Mouse (Mus musculus): ENCODE data around the gene Tmem183a. TPM values are rescaled to one million over a fixed set of nuclear protein-coding genes. Genes with fewer than 3 reads are reported as not detected.

Tmem183a gene
- 10 to 100 TPM; 73.5 to 76.7 TPM for total RNA-seq (2021)
- long read RNA-seq, experiment 1, transcript Tmem183a-201 (8 exons, 3,149 nt): major isoform, 38 of 63 reads
- long read RNA-seq, experiment 1, partial matches to known transcripts: 2 of 63 reads
- long read RNA-seq, experiment 1, other reads (novel, unspliced or antisense): 21 of 63 reads
- long read RNA-seq, experiment 2, transcript Tmem183a-201 (8 exons, 3,149 nt): major isoform, 71 of 104 reads
- long read RNA-seq, experiment 2, transcript Tmem183a-205 (9 exons, 1,689 nt): minor isoform, 5 of 104 reads
- long read RNA-seq, experiment 2, partial matches to known transcripts: 4 of 104 reads
- long read RNA-seq, experiment 2, other reads (novel, unspliced or antisense): 21 of 104 reads

GRCm38 (mm10) chr1:134361857-134362212 is at the start of gene Tmem183a:
Tmem183a (minus strand) TSS chr1:134361979.
- peak; percentile 94 to 99 for DNase-seq (ENCODE audit: low spot score in 2 of 2)
- no peak for TF ChIP-seq CTCF (conservative IDR thresholded peaks at IDR 0.05)
- Histone ChIP-seq H3K4me3 (peak within 1 kb of the TSS; percentile 66), H3K27ac (peak within 1 kb of the TSS; percentile 93)

GRCm38 (mm10) chr1:134408080-134408479 is 46.3 kb upstream of the Tmem183a start:
- TF ChIP-seq CTCF (conservative IDR thresholded peaks at IDR 0.05): no peak
- no peak overlapping the region for H3K27ac ChIP-seq
- no peak for DNase-seq (ENCODE audit: low spot score in 2 of 2)
- H3K4me3 ChIP-seq: no peak overlapping the region

- no peak for DNase-seq (ENCODE audit: low spot score in 2 of 2)
Observed at GRCm38 (mm10) chr1:134406414-134406771, 44.6 kb upstream of the Tmem183a start.

GRCm38 (mm10) chr1:134405509-134406413 is 44.0 kb upstream of the Tmem183a start, which contains the start of gene Cyb5r1:
Cyb5r1 (plus strand) TSS chr1:134405559.
- Histone ChIP-seq H3K27ac (peak within 1 kb of the TSS; percentile 65; the same call in 1 of the 2 replicates), H3K4me3 (peak within 1 kb of the TSS; percentile 89)
- TF ChIP-seq CTCF (conservative IDR thresholded peaks at IDR 0.05): no peak
- DNase-seq (ENCODE audit: low spot score in 2 of 2): peak; percentile 37 to 57

More at GRCm38 (mm10) chr1:134406414-134406771, 44.6 kb upstream of the Tmem183a start:
- no peak for TF ChIP-seq CTCF (conservative IDR thresholded peaks at IDR 0.05)
- Histone ChIP-seq H3K27ac (peak overlapping the region; percentile 65; the same call in 1 of the 2 replicates), H3K4me3 (peak overlapping the region; percentile 89)

GRCm38 (mm10) chr1:134399735-134400134 is 38.0 kb upstream of the Tmem183a start:
- H3K4me3 ChIP-seq: no peak overlapping the region
- no peak for DNase-seq (ENCODE audit: low spot score in 2 of 2)
- H3K27ac ChIP-seq: no peak overlapping the region
- peak; percentile 54 for TF ChIP-seq CTCF (conservative IDR thresholded peaks at IDR 0.05)

GRCm38 (mm10) chr1:134398210-134398609 is 36.4 kb upstream of the Tmem183a start:
- DNase-seq (ENCODE audit: low spot score in 2 of 2): no peak
- H3K27ac ChIP-seq: no peak overlapping the region
- no peak overlapping the region for H3K4me3 ChIP-seq
- no peak for TF ChIP-seq CTCF (conservative IDR thresholded peaks at IDR 0.05)

GRCm38 (mm10) chr1:134393827-134394226 is 32.0 kb upstream of the Tmem183a start:
- no peak for DNase-seq (ENCODE audit: low spot score in 2 of 2)
- Histone ChIP-seq H3K4me3 (no peak overlapping the region), H3K27ac (no peak overlapping the region)
- TF ChIP-seq CTCF (conservative IDR thresholded peaks at IDR 0.05): no peak

GRCm38 (mm10) chr1:134385666-134386065 is 23.9 kb upstream of the Tmem183a start, which contains the start of gene 4933406M09Rik:
4933406M09Rik (plus strand) TSS chr1:134385940.
- no peak for DNase-seq (ENCODE audit: low spot score in 2 of 2)
- H3K4me3 ChIP-seq: no peak within 1 kb of the TSS
- H3K27ac ChIP-seq: no peak within 1 kb of the TSS
- TF ChIP-seq CTCF (conservative IDR thresholded peaks at IDR 0.05): no peak

- no peak overlapping the region for H3K4me3 ChIP-seq
- no peak for TF ChIP-seq CTCF (conservative IDR thresholded peaks at IDR 0.05)
- no peak for DNase-seq (ENCODE audit: low spot score in 2 of 2)
- H3K27ac ChIP-seq: no peak overlapping the region
Observed at GRCm38 (mm10) chr1:134385176-134385575, 23.4 kb upstream of the Tmem183a start.

GRCm38 (mm10) chr1:134384581-134384980 is 22.8 kb upstream of the Tmem183a start:
- TF ChIP-seq CTCF (conservative IDR thresholded peaks at IDR 0.05): no peak
- no peak for DNase-seq (ENCODE audit: low spot score in 2 of 2)
- H3K4me3 ChIP-seq: no peak overlapping the region
- no peak overlapping the region for H3K27ac ChIP-seq

GRCm38 (mm10) chr1:134381795-134382625 is 20.2 kb upstream of the Tmem183a start:
- no peak overlapping the region for H3K27ac ChIP-seq
- DNase-seq (ENCODE audit: low spot score in 2 of 2): peak in 1 of 2 experiments; percentile 4
- H3K4me3 ChIP-seq: peak overlapping the region; percentile 27
- TF ChIP-seq CTCF (conservative IDR thresholded peaks at IDR 0.05): no peak

- TF ChIP-seq CTCF (conservative IDR thresholded peaks at IDR 0.05): no peak
- no peak for DNase-seq (ENCODE audit: low spot score in 2 of 2)
- H3K27ac ChIP-seq: no peak overlapping the region
- H3K4me3 ChIP-seq: no peak overlapping the region
Observed at GRCm38 (mm10) chr1:134381051-134381450, 19.3 kb upstream of the Tmem183a start.

Measured in layer of hippocampus, adult 2 months (tissue).